8 mouse cellular contexts compared by ENCODE assay signal in genomic region chr11:100737105-100737733, GRCm38 (mm10). TPM values are rescaled to one million over a fixed set of nuclear protein-coding genes. Genes with fewer than 3 reads are reported as not detected.
DNase-seq lines count a peak whose midpoint lies in the region; ATAC-seq lines count a peak whose summit lies in the region.

No protein-coding gene starts in this region.

- H3K36me3 ChIP-seq in neural tube, embryonic 13.5 days = peaks cover 25% of the 10 kb centered on the region

- ATAC-seq in neural tube, embryonic 13.5 days (ENCODE audit: low read depth) = no peak

- H3K4me2 ChIP-seq in neural tube, embryonic 13.5 days = peak overlapping the region; percentile 92

- WGBS in neural tube, embryonic 13.5 days = 3% methylated on average over 13 of the region's 13 CpGs

- H3K4me1 ChIP-seq in neural tube, embryonic 13.5 days (replicated peaks) = peaks cover 25% of the 10 kb centered on the region

- H3K27ac ChIP-seq in neural tube, embryonic 13.5 days (replicated peaks) = peak overlapping the region; percentile 56; the same call in 1 of the 2 replicates

- DNase-seq in adrenal gland, adult 2 months = peak; percentile 41
- DNase-seq in adrenal gland, postnatal 4 days (ENCODE audit: low spot score in 2 of 2) = no peak
- DNase-seq in thymus, postnatal 0 days (ENCODE audit: low spot score) = peak; percentile 32
- DNase-seq in thymus, postnatal 14 days = no peak
- peak; percentile 28 for DNase-seq in kidney, postnatal 10 days
- DNase-seq in left cerebral cortex, postnatal 14 days (ENCODE audit: low spot score in 2 of 2) = no peak
- no peak for DNase-seq in cerebellum, adult 11 months

- peaks cover 5% of the 10 kb centered on the region; the same call in 1 of the 2 replicates for H3K27me3 ChIP-seq in neural tube, embryonic 13.5 days

- no peaks in the 10 kb centered on the region for H3K9me3 ChIP-seq in neural tube, embryonic 13.5 days

- intact Hi-C loops in left cerebral cortex, postnatal 14 days (cut with DNase I) = no loop called here

- H3K9ac ChIP-seq in neural tube, embryonic 13.5 days = peak overlapping the region; percentile 96

- H3K4me3 ChIP-seq in neural tube, embryonic 13.5 days = peak overlapping the region; percentile 99

RNA-seq across cellular contexts. Expression of gene Rab5c, which starts 0.8 kb away (rescaled TPM):
- total RNA-seq in adrenal gland, adult 2 months (2021) = 100 to 1,000 TPM; 191 to 196 TPM
- polyA plus RNA-seq in adrenal gland, adult 2 months (2012; rRNA removed) = 201 and 238 TPM in 2 replicates
- total RNA-seq in adrenal gland, postnatal 4 days (2021) = 100 to 1,000 TPM; 171 to 182 TPM
- 35.8 and 38.6 TPM in 2 replicates for polyA plus RNA-seq in thymus, postnatal 0 days (2015; fragmentation: Nextera tagmentation; extraction: Ambion mirVana)
- 30.0 and 35.1 TPM in 2 replicates for polyA plus RNA-seq in neural tube, embryonic 13.5 days (2015; fragmentation: Nextera tagmentation; extraction: Ambion mirVana)
- total RNA-seq in left cerebral cortex, postnatal 14 days (2021) = 100 to 1,000 TPM; 159 to 161 TPM

RNA-seq across cellular contexts. Expression of gene Kcnh4, which starts 22.5 kb away (rescaled TPM):
- under 1 TPM; 0.28 to 0.32 TPM for total RNA-seq in adrenal gland, adult 2 months (2021)
- polyA plus RNA-seq in adrenal gland, adult 2 months (2012; rRNA removed) = 0.45 and 0.57 TPM in 2 replicates
- total RNA-seq in adrenal gland, postnatal 4 days (2021) = under 1 TPM; 0.39 to 0.40 TPM
- polyA plus RNA-seq in thymus, postnatal 0 days (2015; fragmentation: Nextera tagmentation; extraction: Ambion mirVana) = 0.03 TPM in 1 of 2 replicates, not detected in the other
- 4.8 and 5.3 TPM in 2 replicates for polyA plus RNA-seq in neural tube, embryonic 13.5 days (2015; fragmentation: Nextera tagmentation; extraction: Ambion mirVana)
- 10 to 100 TPM; 10.1 to 13.7 TPM for total RNA-seq in left cerebral cortex, postnatal 14 days (2021)

RNA-seq across cellular contexts. Expression of gene Hspb9, which starts 23.6 kb away (rescaled TPM):
- not detected for total RNA-seq in adrenal gland, adult 2 months (2021)
- not detected in 2 replicates for polyA plus RNA-seq in adrenal gland, adult 2 months (2012; rRNA removed)
- total RNA-seq in adrenal gland, postnatal 4 days (2021) = 1 to 10 TPM in 1 of 2 experiments, under 1 TPM in 1; 0.51 to 1.0 TPM
- 0.18 TPM in 1 of 2 replicates, not detected in the other for polyA plus RNA-seq in thymus, postnatal 0 days (2015; fragmentation: Nextera tagmentation; extraction: Ambion mirVana)
- 0.43 TPM in 1 of 2 replicates, not detected in the other for polyA plus RNA-seq in neural tube, embryonic 13.5 days (2015; fragmentation: Nextera tagmentation; extraction: Ambion mirVana)
- not detected for total RNA-seq in left cerebral cortex, postnatal 14 days (2021)

RNA-seq across cellular contexts. Expression of gene Kat2a, which starts 25.0 kb away (rescaled TPM):
- total RNA-seq in adrenal gland, adult 2 months (2021) = 10 to 100 TPM; 42.5 to 42.6 TPM
- 73.5 and 85.1 TPM in 2 replicates for polyA plus RNA-seq in adrenal gland, adult 2 months (2012; rRNA removed)
- 10 to 100 TPM; 54.4 to 56.9 TPM for total RNA-seq in adrenal gland, postnatal 4 days (2021)
- 33.2 and 39.3 TPM in 2 replicates for polyA plus RNA-seq in thymus, postnatal 0 days (2015; fragmentation: Nextera tagmentation; extraction: Ambion mirVana)
- 54.7 TPM in 2 replicates for polyA plus RNA-seq in neural tube, embryonic 13.5 days (2015; fragmentation: Nextera tagmentation; extraction: Ambion mirVana)
- total RNA-seq in left cerebral cortex, postnatal 14 days (2021) = 10 to 100 TPM; 63.2 to 64.1 TPM

RNA-seq across cellular contexts. Expression of gene Hcrt, which starts 25.5 kb away (rescaled TPM):
- not detected for total RNA-seq in adrenal gland, adult 2 months (2021)
- polyA plus RNA-seq in adrenal gland, adult 2 months (2012; rRNA removed) = not detected in 2 replicates
- not detected for total RNA-seq in adrenal gland, postnatal 4 days (2021)
- polyA plus RNA-seq in thymus, postnatal 0 days (2015; fragmentation: Nextera tagmentation; extraction: Ambion mirVana) = 0.34 and 0.54 TPM in 2 replicates
- polyA plus RNA-seq in neural tube, embryonic 13.5 days (2015; fragmentation: Nextera tagmentation; extraction: Ambion mirVana) = 0.56 TPM in 1 of 2 replicates, not detected in the other
- not detected for total RNA-seq in left cerebral cortex, postnatal 14 days (2021)

Comparison
In these comparisons a context has a peak if more than half of its experiments do, and no peak if none do; other contexts are left out.
1. DNase-seq: peak in adrenal gland, adult 2 months (single experiment), thymus, postnatal 0 days (single experiment) and kidney, postnatal 10 days (single experiment); none in adrenal gland, postnatal 4 days (0 of 2), thymus, postnatal 14 days (single experiment), left cerebral cortex, postnatal 14 days (0 of 2) and cerebellum, adult 11 months (single experiment).
2. RNA of gene Kcnh4, which starts 22.5 kb away (total RNA-seq): 10.1 to 13.7 TPM in left cerebral cortex, postnatal 14 days; 0.39 to 0.40 TPM in adrenal gland, postnatal 4 days and 0.28 to 0.32 TPM in adrenal gland, adult 2 months; every median in the first group is over 4 times any median in the second.